Mouse (Mus musculus) stomach, postnatal 0 days (tissue): ENCODE results near the gene Disc1.

ENCODE experiments used
- CTCF ChIP-seq: IDR thresholded peaks from 2 replicates; pipeline ENCODE4 v1.5.1; 2016; ENCODE audit warnings: antibody characterized with exemption, low read depth, mild to moderate bottlenecking, moderate library complexity
- EP300 ChIP-seq: optimal IDR thresholded peaks from 2 replicates; pipeline ENCODE3; 2016; ENCODE audit warnings: antibody characterized with exemption

GRCm38 (mm10) chr8:125115321-125115720, 61.3 kb downstream of the Disc1 start:
- TF ChIP-seq EP300, result no peak
- TF ChIP-seq CTCF, result no peak
